Mouse (Mus musculus) lung, postnatal 10 days (tissue): ENCODE measurements around the gene Pf4.

Experiments used
- DNase-seq: peaks from one replicate; pipeline ENCODE4 v3.0.0; 2021

Gene Pf4

DNA sequence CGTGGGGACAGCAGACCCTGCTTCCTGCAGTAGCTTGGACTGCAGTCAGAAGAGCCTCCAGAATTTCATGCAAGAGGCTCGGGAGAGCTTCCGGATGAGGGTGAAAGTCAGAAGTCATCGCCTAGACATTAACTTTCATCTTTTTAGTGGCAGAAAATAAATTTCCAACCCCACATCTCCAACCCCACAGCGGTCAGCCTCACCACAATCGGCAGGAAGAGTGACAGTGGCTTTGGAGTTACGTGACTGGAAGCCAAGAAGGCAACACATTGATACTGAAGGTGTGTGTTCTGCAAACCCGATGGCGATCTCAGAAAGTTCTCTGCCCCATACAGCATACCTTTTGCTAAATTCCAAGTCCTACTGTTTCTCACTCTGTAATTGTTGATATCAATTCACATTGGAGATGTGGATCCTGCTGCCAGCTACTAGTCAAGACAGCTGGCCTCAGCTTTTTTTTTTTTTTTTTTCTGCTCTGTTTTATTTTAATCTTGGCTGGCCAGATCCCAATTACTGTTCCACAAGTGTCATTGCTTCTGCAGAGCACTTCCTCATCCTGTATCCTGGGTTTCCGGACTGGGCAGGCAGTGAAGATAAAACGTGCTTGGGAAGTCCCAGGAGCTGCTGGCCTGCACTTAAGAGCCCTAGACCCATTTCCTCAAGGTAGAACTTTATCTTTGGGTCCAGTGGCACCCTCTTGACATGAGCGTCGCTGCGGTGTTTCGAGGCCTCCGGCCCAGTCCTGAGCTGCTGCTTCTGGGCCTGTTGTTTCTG, at the start of gene Pf4:
Pf4 (plus strand) TSS at position 556 of the 774 bp plus-strand sequence.
- DNase-seq: peak; percentile 44

DNA sequence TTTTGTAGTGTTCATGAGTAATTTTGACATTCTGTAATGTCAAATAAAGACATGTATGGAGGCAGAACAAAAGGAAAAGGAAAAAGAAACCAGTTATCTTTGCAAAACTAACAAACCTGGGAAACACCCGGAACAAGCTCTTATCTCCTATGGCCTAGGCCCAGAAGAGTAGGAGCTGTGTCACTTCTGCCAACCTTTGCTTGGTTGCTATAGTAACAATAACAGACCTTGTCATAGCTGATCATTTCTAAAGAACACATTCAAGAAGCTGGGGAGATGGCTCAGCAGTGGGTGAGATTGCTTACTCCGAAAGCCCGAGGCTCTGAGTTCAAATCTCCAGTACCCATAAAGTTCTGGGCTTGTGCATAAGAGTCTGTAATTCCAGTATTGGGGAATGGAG, 49.6 kb upstream of the Pf4 start:
- DNase-seq: no peak

- no peak for DNase-seq
These were observed 44.0 kb upstream of the Pf4 start for GRCm38 (mm10) chr5:90728254-90728653.

- DNase-seq: peak; percentile 47
These were observed 40.8 kb upstream of the Pf4 start for GRCm38 (mm10) chr5:90731480-90731879.

- no peak for DNase-seq
These were observed 30.2 kb upstream of the Pf4 start for GRCm38 (mm10) chr5:90742029-90742428.

GRCm38 (mm10) chr5:90753934-90754333, 18.3 kb upstream of the Pf4 start:
- DNase-seq: no peak

DNA sequence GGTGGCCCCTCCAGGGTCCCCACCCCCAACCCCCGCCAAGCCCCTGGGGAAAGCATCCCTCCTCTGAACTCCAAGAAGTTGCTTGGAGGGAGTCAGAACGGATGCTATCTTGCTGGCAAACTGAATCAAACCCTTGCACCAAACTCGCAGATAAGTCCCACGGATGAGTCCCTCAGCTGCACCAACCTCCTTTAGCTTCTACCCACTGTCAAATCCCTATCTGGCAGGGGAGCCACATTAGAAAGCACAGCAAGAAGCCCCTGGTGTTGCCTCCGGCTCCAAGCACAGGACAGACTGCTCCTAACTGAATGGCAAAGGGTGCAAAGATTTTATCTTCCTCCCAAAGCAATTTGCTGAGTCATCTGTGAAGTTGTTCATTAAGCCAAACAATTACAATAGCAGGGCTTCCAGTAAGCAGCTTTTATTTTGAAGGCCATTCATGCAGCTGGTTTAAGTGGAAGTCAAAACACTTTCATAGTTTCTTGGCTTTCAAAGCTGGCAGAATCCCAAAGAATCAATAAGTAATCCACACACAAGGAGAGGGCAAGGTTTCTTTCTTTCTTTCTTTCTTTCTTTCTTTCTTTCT, 14.1 kb upstream of the Pf4 start:
- DNase-seq: peak; percentile 28

DNA sequence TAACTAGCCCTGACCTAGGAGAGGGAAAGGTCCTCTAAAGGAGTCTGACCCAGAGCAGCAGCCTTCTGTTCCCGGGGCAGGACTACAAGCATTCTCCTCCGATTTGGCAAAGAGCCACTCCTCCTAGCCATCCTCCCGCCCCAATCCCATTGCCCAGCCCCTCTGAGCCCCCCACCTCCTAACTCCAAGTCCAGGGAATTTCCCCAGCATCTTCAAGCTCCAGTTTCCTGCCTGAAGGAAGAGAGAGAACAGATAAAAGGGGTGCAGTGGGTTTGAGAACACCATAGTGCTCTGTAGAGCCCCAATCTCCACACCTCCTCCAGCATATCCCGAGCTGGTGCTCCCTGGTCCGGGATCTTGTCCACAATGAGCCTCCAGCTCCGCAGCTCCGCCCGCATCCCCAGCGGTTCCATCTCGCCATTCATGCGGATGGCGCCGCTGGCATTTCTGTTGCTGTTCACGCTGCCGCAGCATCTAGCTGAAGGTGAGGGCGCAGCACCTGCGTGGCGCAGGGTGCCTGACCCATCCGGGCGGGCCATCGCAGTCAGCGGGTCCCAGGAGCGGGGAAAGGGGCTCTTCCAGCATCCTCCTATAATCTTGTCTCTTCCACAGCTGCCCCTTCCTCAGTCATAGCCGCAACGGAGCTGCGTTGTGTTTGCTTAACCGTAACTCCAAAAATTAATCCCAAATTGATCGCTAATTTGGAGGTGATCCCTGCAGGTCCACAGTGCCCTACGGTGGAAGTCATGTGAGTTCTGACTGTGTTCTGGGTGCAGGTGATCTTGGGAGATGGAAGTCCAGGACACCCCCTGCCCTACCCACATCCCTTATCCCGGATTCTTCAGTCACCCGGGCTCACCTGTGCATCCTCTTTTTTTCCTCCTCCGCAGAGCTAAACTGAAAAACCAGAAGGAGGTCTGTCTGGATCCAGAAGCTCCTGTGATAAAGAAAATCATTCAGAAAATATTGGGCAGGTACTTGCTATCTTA, 12.9 kb upstream of the Pf4 start, which contains the start of gene Cxcl5:
Cxcl5 (plus strand) TSS at position 284 of the 989 bp plus-strand sequence.
- DNase-seq: no peak

GRCm38 (mm10) chr5:90760303-90760702, 11.9 kb upstream of the Pf4 start:
- no peak for DNase-seq

DNA sequence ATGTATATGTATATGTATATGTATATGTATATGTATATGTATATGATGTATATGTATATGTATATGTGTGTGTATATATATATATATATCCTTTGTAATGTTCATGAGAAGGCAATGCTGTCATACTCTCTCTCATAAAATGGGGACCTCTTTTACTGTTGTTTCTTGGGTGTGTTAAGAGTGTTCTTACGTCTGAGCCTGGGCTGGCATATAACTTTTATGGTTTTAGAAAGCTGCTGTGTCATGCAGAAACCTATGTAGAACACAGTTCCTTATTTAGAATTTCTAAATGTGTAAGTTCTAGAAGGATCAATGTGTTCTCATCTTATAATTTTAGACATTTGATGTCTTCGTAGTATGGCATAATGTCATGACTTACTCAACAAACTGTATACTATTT, 11.4 kb upstream of the Pf4 start:
- DNase-seq: no peak

- no peak for DNase-seq
These were observed 10.4 kb upstream of the Pf4 start for GRCm38 (mm10) chr5:90761834-90762233.

DNA sequence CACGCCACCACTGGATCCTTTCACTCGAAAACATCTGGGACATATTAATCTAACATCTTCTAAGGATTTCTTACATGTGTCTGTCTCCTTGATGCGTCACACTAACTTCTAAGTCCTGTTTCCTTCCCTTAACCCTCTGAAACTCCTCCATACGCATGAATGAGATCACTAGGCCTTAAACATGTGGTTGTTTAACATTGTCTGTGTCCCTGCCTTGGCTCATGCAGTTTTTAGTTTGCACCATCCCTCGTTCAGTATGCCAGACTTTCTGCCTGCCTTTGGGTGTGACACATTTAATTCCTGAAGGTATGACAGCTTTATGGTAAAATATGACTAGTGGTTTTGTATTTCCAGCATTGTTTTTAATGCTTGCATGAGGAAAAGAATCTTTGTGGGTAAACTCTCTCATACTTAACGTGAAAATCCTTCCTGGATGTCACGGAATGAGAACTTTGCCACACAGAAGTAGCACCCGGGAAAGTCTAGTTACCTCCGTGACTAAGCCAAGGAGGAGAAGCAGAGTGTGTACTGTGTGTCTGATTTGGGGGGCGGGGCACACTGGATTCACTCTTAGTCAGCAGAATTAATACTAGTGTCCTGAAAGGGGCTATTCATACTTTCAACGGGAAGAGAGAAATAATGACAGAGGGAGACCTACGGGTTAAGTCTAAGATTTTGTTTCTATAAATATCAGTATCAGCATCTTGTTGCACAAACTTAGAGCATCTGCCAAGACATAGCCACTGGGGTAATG, 8.1 kb upstream of the Pf4 start:
- no peak for DNase-seq

DNA sequence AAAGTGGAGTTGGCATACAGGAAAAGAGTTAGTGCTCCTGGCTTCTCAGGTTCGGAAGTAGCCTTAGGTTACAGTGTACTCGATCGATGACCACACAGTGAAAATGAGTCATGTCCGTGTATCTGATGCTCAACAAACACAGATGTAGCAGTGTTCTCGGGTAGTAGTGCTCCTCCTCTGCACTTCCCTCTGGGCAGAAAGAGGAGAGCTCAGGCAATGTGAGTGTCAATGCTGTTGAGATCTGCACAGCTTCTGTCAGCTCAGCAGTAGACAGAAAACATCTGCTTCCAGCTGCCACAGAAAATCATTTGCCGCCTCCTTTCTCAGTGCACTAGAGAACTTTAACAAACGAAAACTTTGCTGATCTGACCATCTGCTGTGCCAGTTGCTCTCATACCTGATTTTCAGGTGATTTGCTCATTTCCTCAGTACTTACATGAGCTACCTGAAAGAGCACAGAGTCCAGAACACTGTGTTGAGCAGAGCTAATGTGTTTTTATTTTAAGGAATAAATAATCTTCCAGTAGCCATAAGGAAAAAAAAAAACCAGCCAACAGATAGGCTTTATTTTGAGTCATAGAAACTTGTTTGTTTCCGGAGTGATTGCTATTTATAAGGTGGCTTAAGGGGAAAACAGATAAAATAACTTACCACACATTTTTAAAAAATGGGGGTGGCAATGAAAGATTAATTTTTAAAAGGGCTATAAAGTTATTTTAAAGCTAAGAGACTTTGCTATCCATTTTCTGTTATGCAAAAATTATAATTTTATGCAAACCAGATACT, 6.2 kb upstream of the Pf4 start:
- no peak for DNase-seq

GRCm38 (mm10) chr5:90768218-90768617, 4.0 kb upstream of the Pf4 start, which contains the start of gene Ppbp:
Gene Ppbp (plus strand): TSS chr5:90768518.
- no peak for DNase-seq

DNA sequence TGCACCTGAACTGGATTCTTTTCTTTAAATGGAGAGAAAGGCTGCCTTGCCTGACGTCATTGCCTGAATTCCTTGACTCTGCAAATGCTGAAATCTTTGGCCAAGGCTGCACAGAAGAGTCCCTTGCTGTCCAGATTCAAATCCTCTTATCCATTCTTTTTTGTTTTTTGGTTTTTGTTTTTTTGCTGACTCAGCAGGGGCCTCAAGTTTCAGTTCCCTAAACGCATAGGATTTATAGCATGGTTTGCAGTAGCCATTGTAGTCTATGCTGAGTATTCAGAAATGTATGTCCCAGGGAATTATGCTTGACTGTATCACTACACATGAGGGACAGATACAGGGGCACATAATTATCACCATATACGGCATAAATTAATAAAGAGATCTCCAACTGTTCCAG, 866 bp upstream of the Pf4 start:
- no peak for DNase-seq

GRCm38 (mm10) chr5:90775562-90775961, 3.3 kb downstream of the Pf4 start:
- no peak for DNase-seq

DNA sequence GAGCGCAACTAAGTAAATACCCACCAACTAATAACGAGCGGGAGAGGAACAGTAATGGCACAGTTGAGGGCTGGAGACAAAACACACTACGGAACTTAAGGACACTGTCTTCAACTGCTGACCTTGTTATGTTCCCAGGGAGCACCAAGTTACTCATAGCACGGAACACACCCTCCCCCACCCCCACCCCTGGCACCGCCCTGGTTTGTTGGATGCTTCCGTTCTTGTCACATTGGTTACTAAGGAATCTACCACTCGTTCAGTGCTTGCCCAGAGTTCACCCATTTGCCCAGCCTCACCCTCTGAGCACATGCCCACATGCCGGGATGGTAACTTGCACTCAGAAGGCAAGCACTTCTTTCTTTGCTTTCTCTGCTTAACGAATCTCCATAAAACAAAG, 5.4 kb downstream of the Pf4 start:
- no peak for DNase-seq

DNA sequence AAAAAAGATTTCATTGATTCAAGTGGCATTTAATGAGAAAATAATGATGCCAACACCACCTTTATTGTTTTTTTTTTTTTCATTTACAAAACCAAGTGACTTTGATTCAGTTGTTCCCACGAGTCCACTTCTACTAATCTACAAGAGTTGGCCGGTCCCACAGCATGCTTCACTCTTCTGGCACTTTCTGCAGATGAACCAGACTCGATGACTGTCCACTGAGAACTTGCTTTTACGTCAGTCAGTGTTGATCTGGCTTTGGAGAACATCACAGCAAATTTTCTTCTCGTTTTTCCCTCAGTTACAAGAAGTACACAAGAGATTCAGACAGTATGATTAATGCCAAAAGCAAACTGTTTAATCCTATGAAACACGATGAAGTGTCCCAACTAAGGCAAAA, 6.6 kb downstream of the Pf4 start:
- DNase-seq: no peak

DNA sequence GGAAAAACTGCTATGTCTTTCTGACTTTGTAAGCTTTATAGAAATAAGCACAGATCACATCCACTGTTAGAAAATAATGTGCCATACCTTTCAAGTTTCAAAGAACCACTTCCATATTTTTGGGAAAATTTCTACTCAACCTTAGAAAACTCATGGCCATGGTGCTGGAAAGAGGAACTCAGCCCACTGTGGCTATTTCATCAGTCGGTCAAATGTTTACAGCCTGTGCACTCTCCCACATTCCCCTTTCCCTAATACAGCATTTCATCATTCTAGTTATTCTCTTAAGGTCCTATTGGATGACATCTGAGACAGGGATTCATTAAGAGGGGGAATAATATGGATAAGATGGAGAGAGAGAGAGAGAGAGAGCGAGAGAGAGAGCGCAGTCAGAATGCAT, 11.5 kb downstream of the Pf4 start:
- no peak for DNase-seq

GRCm38 (mm10) chr5:90785659-90786588, 13.7 kb downstream of the Pf4 start, which contains the start of gene Cxcl3:
Gene Cxcl3 (plus strand): TSS chr5:90786103.
- peak; percentile 32 for DNase-seq
